Mouse (Mus musculus): ENCODE measurements around the gene N4bp2.
A peak's percentile ranks its signal among the peaks of the same experiment; 100 is the strongest.
"Not testable (repeated sequence)": the region's sequence is repeated elsewhere in the genome, so short reads cannot be mapped to it uniquely, and the experiment has no call there.

N4bp2 gene

DNA sequence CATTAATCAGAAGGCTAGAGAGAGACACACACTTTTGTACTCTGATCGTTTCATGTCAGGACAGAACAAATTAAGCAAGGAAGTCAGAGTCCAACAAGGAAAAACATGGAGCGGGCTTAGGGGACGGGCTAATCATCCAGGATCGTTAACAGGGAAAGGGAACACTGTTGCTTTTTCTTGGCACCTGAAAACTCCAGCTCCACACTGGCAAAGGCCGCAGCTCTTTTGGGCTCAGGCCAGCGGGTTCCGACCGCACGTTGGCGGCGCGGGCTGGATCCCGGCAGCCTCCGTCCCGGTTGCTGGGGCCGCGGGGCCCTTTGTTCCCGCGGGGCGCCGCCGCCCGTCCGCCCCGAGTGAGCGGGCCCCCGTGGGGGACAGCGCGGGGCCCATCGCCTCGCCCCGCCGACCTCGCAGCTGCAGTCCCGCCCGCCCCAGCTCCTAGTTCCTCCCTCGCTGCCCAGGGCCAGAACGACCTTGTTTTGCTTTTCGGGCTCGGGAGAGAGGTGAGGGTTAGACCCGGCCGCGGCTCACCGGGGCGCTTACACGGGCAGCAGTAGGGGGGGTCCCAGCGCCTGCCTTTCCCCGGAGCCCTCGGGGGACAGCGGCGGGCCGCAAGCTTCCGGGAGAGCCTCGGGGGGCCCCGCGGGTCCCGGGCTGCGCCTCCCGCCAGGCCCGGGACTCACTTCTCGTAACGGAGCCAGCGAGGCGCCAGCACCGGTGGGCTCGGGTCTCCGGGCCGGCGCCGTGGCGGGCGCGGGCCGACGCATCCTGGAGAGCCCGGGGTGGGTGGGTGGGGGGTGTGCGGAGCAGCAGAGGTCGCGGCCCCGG lies at the start of gene N4bp2:
Gene N4bp2, plus strand, starts transcription at position 434 of the 828 bp plus-strand sequence.
- no peak for DNase-seq (ENCODE audit: low read depth, low spot score)

DNA sequence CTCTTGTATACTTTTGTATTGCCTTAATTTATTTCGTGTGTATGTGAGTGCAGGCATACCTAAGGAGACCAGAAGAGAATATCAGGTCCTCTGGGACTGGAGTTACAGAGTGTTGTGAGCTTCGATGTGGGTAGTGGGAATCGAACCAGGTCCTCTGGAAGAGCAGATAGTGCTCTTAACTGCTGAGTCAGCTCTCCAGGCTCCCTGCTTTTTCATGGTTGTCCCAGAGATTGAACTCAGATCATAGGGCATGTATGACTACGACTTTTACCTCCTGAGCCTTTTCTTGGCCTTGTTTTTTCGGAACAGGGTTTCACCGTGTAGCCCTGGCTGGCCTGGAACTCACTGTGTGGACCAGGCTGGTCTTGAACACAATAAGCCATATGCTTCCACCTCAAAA lies 48.2 kb upstream of the N4bp2 start:
- DNase-seq (ENCODE audit: low read depth, low spot score), result no peak

DNA sequence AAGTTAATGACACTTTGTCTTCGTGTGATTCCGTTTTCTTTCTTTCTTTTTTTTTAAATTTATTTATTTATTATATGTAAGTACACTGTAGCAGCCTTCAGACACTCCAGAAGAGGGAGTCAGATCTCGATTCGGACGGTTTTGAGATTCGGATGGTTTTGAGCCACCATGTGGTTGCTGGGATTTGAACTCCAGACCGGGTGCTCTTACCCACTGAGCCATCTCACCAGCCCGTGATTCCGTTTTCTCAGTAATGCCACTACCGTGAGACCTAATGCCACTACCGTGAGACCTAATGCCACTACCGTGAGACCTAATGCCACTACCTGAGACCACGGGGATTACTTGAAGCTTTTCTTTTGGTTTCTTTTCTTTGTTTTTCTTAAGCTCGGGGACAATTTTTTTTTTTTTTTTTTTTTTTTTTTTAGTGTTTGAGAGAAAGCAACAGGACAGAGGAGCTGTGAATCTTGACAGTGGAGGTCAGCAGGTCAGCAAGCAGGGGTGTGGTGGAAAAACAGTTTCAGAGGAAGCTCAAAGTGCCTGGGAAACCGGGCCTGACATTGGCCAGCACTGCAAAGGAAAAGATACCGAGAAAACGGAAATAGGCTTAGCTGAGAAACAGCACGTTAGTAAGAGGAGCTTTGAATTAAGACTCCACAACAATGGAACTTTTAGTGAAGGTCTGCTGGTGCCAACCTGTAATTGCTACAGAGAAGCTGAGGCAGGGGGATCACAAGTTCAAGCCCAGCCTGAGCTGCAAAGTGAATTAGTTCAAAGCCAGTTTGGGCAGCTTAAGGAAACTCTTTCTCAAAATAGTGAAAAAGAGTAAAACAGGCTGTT lies 46.0 kb upstream of the N4bp2 start:
- no peak for DNase-seq (ENCODE audit: low read depth, low spot score)

DNA sequence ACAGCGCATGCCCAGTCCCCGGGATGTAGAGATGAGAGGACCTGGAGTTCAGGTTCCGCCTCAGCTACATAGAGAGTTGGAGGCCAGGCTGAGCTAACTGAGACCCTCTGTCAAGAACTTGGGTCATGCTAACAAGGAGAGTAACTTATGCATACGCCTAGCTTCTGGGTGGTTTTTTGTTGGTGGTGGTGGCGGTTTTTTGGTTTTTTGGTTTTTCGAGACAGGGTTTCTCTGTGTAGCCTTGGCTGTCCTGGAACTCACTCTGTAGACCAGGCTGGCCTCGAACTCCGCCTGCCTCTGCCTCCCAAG lies 45.5 kb upstream of the N4bp2 start:
- not testable (repeated sequence) for DNase-seq (ENCODE audit: low read depth, low spot score)

DNA sequence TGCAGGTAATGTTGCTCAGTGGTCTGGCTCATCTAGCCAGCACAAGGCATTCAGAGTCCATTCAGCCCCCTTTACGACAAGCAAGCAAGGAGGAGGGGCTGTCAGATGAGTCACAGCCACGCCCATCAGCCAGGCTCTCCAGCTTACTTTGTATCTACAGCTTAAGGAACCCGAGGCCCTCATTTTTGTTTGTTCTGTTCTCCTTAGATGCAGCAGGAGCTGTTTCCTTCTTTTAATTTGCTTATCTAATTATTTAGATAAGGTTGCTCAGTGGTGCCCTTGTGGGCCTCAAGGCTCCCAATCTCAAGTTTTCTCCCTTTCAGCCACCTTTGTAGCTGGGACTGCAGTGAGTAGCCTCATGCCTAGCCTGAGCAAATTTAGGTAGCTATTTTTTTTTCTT lies 45.0 kb upstream of the N4bp2 start:
- no peak for DNase-seq (ENCODE audit: low read depth, low spot score)

DNA sequence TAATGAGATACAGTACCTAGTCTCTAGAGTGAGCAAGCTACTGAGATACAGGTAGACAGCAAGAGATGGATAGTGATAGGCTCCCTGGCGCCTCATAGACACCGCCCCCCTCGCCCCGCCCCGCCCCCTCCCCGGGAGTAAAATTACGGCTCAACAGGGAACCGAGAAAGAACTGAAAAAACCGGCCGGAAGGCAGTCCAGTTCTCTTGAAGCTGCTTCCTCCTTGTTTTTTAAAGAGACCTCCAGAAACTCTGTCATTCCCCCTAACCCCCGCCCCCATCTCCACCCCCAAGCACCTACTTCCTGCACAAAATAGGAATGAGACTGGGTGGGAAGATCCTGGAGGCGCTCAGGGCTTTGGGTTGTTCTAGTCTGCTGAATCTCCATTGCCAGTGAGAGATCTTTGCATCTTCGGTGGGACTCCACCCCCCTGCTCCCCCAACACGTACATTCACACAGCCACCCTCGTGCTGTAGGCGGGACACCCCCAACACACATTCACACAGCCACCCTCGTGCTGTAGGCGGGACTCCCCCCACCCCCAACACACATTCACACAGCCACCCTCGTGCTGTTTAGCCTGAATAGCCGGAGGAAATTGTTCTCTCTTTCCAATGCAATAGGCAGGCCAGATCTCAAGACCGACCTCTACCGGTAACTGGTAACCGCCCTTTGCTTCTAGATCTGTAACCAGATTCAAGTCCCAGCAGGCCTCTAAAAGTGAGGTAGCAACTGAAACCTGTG lies 38.8 kb upstream of the N4bp2 start:
- DNase-seq (ENCODE audit: low read depth, low spot score), result peak; percentile 81

DNA sequence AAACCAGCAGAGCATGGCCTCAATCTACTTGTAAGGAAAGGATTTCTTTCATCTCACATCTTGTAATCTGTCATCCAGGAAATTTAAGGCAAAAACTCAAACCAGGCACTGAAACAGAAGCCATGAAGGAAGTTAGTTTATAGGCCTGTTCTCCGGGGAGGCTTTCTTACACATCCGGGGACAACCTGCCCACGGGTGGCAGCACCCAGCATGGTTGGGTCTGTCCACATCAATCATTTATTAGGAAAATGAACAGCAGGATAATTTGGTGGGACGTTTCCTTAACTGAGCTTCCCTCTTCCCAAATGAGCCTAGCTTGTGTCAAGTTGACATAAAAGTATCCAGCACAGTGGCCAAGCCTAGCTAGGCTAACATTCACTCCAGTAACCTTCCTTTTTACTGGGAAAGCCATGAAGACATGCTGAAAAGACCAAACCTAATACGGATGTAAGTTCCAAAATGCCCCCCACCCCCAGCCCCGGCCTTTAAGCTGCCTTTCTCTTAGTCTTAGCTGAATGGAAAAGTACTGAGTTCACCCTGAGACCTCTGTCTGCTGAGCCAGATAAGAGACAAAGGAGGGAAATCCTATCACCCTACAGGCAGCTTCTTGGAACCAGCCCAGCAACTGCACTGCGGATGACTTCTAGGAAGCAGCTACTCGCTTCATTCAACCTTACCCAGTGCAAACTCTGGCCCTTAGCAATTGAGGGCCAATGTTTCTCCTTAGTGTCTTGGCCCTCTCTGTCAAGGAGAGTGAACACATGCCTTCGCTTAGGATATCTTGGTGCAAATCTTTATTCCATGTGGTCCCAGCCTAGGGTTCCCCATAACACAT lies 31.9 kb upstream of the N4bp2 start:
- DNase-seq (ENCODE audit: low read depth, low spot score), result no peak

DNA sequence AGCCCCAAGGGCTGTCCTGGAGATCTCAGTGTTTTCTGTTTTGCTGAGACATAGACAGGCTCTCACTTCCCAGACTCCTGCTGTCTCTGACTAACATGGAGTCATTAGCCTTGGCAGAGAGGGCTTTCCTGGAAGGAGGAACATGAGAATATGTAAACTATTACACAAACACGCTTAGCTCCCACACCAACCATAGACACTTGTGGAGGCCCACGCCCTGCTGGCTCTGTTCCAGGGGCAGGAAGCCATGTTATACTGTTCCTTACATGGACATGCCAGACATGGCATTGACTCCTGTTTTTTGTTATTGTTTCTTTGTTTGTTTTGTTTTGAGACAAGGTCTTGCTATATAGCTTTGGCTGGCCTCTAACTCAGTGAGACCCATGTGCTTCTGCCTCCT lies 27.7 kb upstream of the N4bp2 start:
- DNase-seq (ENCODE audit: low read depth, low spot score), result no peak

DNA sequence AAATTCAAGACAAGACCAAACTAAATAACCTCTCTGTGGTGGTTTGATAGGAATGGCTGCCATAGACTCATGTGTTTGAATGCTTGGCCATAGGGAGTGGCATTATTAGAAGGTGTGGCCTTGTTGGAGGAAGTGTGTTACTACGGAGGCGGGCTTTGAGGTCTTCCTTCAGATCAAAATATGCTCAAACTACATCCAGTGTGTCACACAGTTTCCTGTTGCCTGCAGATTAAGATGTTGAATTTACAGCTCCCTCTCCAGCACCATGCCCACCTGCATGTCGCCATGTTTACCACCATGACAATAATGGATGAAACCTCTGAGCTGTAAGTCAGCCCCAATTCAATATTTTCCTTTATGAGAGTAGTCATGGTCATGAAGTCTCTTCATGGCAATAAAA lies 24.0 kb upstream of the N4bp2 start:
- DNase-seq (ENCODE audit: low read depth, low spot score), result no peak

DNA sequence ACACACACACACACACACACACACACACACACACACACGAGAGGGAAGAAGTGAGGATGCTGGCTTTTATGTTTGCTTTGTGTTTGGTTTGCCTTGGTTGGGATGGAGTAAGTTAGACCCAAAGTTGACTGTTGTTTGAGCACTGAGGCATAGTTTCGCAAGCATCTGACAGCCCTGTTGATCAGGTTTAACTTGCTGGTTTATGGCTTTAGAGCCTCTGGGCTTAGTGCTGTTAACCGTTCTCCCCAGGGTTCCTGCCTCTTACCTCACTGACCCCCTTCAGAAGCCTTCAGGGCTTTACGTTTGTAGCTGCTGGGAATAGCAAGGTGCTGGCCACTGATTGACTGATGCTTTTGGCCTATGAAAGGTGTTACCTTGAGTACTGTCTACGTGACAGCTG lies 16.4 kb upstream of the N4bp2 start:
- no peak for DNase-seq (ENCODE audit: low read depth, low spot score)

DNA sequence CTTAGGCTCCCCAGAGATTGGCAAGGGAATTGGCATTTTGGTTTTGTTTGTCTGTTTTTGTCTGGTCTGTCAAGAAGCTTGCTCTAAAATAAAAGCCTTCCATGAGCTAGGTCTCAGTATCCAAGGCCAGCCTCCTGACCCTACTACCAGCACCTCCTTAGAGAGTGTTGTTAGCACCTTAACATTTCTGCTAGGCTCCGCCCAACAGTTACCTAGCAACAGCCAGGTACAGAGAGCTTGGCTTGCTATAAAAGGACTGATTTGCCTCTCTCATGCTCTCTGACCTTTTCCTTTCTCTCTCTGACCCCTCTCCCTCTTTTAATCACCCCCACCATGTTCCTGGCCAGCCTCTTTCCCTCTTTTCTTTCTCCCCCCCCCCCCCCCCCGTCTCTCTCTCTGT lies 14.9 kb upstream of the N4bp2 start:
- no peak for DNase-seq (ENCODE audit: low read depth, low spot score)

DNA sequence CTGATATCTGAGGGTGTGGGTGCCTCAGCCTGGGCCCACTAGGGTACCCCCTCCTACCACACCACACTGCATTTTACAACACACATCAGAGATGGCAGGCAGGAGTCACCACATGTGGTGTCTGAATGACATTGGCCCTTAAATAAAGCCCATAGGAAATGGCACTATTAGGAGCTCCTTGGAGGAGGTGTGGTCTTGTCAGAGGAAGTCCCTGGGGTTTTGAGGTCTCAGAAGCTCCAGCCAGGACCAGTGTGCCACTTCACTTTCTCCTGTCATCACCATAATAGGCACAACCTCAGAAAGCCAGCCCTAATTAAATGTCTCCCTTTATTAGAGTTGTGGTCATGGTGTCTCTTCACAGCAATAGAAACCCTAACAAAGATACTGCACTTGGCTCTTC lies 14.4 kb upstream of the N4bp2 start:
- DNase-seq (ENCODE audit: low read depth, low spot score), result no peak

DNA sequence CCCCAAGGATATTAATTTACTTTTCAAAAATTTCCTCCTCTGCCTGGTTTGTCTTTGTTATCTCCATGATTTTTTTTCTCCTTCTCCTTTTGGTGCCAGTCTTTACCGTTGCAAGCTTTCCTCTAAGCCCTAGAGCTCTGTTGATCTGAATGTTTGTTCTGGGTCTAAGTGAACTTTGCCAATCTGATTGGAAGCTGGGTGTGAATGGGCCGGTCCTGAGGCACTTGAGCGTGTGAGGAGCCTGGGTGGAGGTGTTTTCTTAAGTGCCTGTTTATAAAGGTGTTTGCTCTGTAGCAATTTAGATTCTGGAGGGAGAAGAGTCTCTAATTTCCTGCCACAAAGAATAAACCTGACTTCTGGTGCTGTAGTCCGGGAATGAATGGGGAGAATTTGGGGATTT lies 11.3 kb upstream of the N4bp2 start:
- DNase-seq (ENCODE audit: low read depth, low spot score), result no peak

DNA sequence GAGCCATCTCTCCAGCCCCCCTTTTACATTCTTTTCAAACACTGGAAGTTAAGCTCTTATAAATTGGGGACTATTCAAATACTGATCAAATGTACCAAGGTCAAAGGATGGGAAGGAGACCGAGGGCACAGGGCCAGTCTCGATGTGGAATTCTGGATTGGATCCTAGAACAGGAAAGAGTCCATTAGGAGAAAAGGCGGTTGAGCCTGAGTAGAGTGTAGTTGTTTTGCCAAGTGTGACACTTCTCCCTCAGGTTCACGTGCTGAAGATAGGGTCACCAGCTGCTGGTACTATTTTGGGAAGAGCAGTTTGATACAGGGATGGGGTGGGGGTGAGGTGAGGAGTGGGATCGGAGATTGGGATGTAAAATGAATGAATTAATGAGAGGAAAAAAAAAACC lies 7.5 kb upstream of the N4bp2 start:
- no peak for DNase-seq (ENCODE audit: low read depth, low spot score)

DNA sequence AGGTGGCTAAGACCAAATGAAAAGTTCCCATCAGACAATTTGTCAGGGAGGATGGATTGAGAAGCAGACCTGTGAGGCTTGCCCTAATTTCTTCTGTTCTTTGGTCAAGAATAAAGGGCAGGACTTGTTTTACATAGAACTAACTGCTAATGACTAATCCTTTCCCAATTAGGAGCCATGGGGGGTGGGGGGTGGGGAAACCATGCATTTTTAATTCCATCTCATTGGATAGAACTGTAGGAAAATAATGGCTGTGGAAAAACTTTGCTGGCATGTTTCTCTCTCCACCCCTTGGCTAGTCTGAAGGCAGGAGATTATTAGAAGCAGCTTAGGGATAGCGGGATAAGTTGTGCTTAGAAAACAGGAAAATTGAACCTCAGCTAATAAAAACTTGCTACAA lies 6.2 kb upstream of the N4bp2 start:
- DNase-seq (ENCODE audit: low read depth, low spot score), result no peak

DNA sequence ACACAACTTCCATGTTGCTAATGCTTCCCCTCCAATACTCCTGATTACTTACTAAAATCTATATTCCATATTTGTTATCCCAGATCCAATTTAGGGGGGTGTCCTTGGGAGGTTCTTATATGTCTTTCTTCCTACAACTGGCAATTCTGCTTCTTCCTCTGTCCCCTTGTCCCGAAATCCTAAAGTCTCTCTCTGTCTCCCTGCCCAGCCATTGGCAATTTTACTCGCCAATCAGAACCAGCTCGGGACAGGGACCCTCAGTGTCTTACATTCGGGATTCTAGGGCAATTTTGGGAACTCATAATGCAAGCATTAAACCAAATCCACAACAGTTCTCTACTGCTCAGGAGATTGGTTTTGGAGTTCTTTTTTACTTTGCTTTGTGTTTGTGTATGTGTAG lies 3.3 kb upstream of the N4bp2 start:
- DNase-seq (ENCODE audit: low read depth, low spot score), result no peak

DNA sequence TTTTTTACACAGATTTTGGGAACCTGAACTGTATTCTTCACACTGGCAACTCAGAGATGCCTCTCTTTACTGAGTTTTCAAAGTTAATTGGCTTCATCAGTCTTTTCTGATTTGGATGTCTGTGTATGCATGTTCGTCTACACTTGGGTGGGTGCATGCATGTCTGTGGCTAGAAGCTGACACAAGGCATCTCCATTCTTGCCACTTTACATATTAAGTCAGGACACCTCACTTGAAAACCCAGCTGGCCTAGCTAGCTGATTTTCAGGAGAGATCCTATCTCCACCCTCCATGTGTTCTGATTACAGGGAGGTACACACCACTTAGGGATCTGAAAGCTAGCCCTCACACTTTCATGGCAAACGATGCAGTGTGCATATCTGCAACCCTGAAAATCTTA lies 2.7 kb upstream of the N4bp2 start:
- DNase-seq (ENCODE audit: low read depth, low spot score), result no peak

DNA sequence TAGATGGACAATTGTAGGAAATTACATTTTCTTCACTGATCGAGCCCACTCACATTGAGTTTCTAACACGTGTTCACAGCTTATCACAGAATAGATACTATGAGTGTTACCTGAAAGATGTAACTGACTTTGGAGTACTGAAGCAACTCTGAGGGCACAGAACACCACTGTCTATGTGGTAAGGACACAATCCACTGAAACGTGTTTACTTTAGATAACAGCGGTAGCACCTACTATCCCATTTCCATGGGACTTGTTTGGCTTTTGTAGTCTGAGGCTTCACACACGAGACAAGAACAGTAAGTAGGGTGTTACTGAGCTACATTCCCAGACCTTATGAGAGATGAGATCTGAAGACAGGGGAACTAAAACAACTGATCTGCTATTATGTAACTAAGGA lies 2.3 kb upstream of the N4bp2 start:
- no peak for DNase-seq (ENCODE audit: low read depth, low spot score)

DNA sequence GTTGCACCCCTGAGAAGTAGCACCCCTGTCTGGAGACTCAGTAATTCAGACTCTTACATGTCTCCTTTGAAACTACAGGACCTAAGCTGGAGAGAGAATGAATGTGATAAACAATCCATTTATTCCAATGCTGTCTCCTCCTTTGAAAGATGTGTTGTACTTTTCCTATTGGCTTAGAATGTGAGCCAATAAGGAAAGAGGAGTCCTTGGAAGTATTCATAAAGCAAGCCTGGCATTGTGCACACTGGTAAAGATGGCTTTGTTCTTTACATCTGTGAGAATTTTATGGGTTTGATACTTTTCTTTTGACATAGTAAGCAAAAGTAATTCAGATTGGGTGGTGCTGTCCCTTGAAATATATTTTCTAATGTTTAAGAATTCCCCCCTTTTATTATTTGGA lies 1.4 kb upstream of the N4bp2 start:
- DNase-seq (ENCODE audit: low read depth, low spot score), result no peak

DNA sequence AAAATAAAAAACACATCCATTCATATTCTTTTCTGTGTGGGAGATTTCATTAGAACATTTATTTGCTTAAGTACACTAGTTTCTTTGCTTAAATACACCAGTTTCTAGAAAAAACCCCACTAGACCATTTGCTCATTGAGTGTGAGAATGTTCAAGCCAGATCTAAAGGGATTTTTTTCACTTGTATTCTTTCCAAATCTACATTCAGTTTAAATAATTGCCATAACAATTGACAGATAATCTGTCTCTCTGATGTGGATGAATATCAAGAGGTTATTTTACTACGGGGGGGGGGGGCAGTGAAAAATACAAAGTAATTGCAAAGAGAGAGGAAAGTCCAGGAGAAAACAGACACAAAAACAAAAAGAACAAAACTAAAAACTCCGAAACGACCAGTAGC lies 635 bp upstream of the N4bp2 start:
- DNase-seq (ENCODE audit: low read depth, low spot score), result no peak

DNA sequence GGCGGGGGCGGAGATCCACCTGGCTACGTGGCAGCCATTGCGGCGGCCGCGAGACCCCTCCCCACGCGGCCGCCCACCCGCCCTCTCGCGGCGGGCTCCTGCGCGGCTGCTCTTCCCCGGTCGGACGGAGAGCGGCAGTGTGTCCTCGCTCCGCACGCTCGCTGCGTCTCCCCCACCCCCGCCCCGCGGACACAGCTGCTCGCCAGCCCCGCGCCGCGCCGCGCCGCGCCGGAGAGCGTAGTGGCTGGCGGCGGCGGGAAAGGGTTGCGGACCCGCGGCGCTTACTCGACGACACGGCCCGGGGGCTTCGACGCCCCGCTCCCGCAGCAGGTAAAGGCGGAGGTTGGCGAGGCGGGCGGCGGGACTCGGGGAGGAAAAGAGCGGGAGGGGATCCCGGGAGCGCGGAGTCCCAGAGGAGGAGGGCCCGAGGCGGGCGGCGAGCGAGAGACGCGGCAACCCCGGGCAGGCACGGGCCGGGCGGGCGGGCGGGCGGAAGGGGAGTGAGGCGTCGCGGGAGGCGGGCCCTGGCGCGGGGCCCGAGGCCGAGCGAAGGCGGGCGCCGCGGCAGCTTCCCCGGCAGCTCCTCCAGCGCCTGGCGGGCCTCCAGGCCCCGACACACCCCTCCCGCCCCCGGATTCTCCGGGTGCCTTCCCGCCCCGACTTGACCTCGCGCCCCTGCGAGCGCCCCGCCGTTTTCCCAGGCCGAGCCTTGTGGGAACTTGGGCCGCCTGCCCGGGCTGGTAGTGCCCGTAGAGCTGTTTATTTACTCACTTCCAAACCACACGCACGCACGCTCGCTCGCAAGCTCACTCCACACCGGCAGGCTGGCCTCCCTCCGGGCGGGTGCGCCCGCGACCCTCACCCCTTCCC lies 830 bp downstream of the N4bp2 start:
- DNase-seq (ENCODE audit: low read depth, low spot score), result no peak
